Mouse (Mus musculus) CH12.LX (cell line): ENCODE data around the gene Znrf4. TPM values are rescaled to one million over a fixed set of nuclear protein-coding genes. Genes with fewer than 3 reads are reported as not detected.

Experiments used
- DNase-seq: peaks from one replicate; pipeline ENCODE4 v3.0.0-alpha.2; 2013; ENCODE audit errors: extremely low read depth
- H3K27ac ChIP-seq: 2 replicates; pipeline ENCODE4 v1.5.1; 2012; ENCODE audit warnings: low read depth, mild to moderate bottlenecking, control low read depth, moderate library complexity; ENCODE audit not compliant: insufficient read depth
- H3K27me3 ChIP-seq: replicated peaks from 2 replicates; pipeline ENCODE3; 2012; ENCODE audit warnings: inconsistent platforms
- H3K36me3 ChIP-seq, 2 experiments: replicated peaks in 1 of 2; 2 replicates each; pipeline versions ENCODE3 to v1.6.1; 2012; ENCODE audit warnings: inconsistent platforms in 1 of 2, low read length in 1 of 2, mild to moderate bottlenecking in 1 of 2, mixed read lengths in 1 of 2, moderate library complexity in 1 of 2; ENCODE audit not compliant: control insufficient read depth in 1 of 2, insufficient read depth in 1 of 2
- H3K4me1 ChIP-seq, 2 experiments: 2 replicates each; pipeline ENCODE4 v1.6.1; 2012; ENCODE audit warnings: inconsistent platforms in 1 of 2, moderate library complexity in 1 of 2; ENCODE audit not compliant: insufficient read depth in 2 of 2, control insufficient read depth in 1 of 2
- H3K4me2 ChIP-seq: 2 replicates; pipeline ENCODE4 v1.6.1; 2012; ENCODE audit warnings: low read depth, mild to moderate bottlenecking, control low read depth; ENCODE audit not compliant: poor library complexity, insufficient read depth, severe bottlenecking
- H3K4me3 ChIP-seq, 3 experiments: fragments of 150-350 bp in 1 of 3; sonication (generic) in 1 of 3; replicated peaks in 1 of 3; 2 replicates each; pipeline versions ENCODE3 to v1.5.1; 2011 to 2012; ENCODE audit warnings: low read depth in 2 of 3, low read length in 2 of 3, mild to moderate bottlenecking in 2 of 3, moderate library complexity in 2 of 3, control low read depth in 1 of 3, improper control_type of control experiment in 1 of 3, inconsistent platforms in 1 of 3, mixed read lengths in 1 of 3; ENCODE audit not compliant: poor library complexity in 1 of 3
- H3K79me2 ChIP-seq: replicated peaks from 2 replicates; pipeline ENCODE4 v1.6.1; 2012; ENCODE audit warnings: mild to moderate bottlenecking, moderate library complexity; ENCODE audit not compliant: control insufficient read depth, poor library complexity, insufficient read depth, severe bottlenecking; ENCODE audit errors: extremely low read depth
- H3K9ac ChIP-seq: 2 replicates; pipeline ENCODE4 v1.6.1; 2012; ENCODE audit warnings: low read depth, mild to moderate bottlenecking, control low read depth, moderate library complexity; ENCODE audit not compliant: insufficient read depth
- H3K9me3 ChIP-seq: replicated peaks from 2 replicates; pipeline ENCODE3; 2012; ENCODE audit warnings: low read length, inconsistent platforms, mixed read lengths
- CHD1 ChIP-seq: IDR thresholded peaks from 2 replicates; pipeline ENCODE4 v1.6.1; 2012; ENCODE audit warnings: low read depth, low read length, improper control_type of control experiment, inconsistent platforms
- CHD2 ChIP-seq: IDR thresholded peaks from 2 replicates; pipeline ENCODE4 v1.6.1; 2011; ENCODE audit warnings: low read length, improper control_type of control experiment
- E2F4 ChIP-seq: IDR thresholded peaks from 2 replicates; pipeline ENCODE4 v1.6.1; 2011; ENCODE audit warnings: low read depth, low read length, improper control_type of control experiment; ENCODE audit not compliant: insufficient replicate concordance
- GABPA ChIP-seq: IDR thresholded peaks from 2 replicates; pipeline ENCODE4 v1.6.1; 2012; ENCODE audit warnings: low read depth, low read length, improper control_type of control experiment, inconsistent platforms; ENCODE audit not compliant: insufficient replicate concordance
- HCFC1 ChIP-seq: IDR thresholded peaks from 2 replicates; pipeline ENCODE4 v1.6.1; 2012; ENCODE audit warnings: low read depth, mild to moderate bottlenecking, inconsistent platforms, low read length, improper control_type of control experiment
- JUND ChIP-seq: conservative IDR thresholded peaks from 2 replicates; pipeline ENCODE4 v1.6.1; 2011; ENCODE audit warnings: low read depth, low read length, improper control_type of control experiment
- KAT2A ChIP-seq: IDR thresholded peaks from 2 replicates; pipeline ENCODE4 v1.6.1; 2012; ENCODE audit warnings: low read length, improper control_type of control experiment, inconsistent platforms; ENCODE audit not compliant: insufficient replicate concordance
- MXI1 ChIP-seq: IDR thresholded peaks from 2 replicates; pipeline ENCODE4 v1.6.1; 2011; ENCODE audit warnings: mild to moderate bottlenecking, low read depth, low read length, improper control_type of control experiment
- NRF1 ChIP-seq: IDR thresholded peaks from 2 replicates; pipeline ENCODE4 v1.6.1; 2014; ENCODE audit warnings: low read depth, mild to moderate bottlenecking, inconsistent platforms, low read length, improper control_type of control experiment, moderate library complexity
- POLR2A ChIP-seq: IDR thresholded peaks from 2 replicates; pipeline ENCODE4 v1.6.1; 2011; ENCODE audit warnings: low read depth, mild to moderate bottlenecking, improper control_type of control experiment, low read length
- POLR2AphosphoS2 ChIP-seq: IDR thresholded peaks from 2 replicates; pipeline ENCODE4 v1.6.1; 2011; ENCODE audit warnings: low read depth, low read length, improper control_type of control experiment
- RAD21 ChIP-seq: IDR thresholded peaks from 2 replicates; pipeline ENCODE4 v1.6.1; 2011; ENCODE audit warnings: low read depth, mild to moderate bottlenecking, low read length, improper control_type of control experiment, moderate library complexity
- RCOR1 ChIP-seq: conservative IDR thresholded peaks from 2 replicates; pipeline ENCODE4 v1.6.1; 2012; ENCODE audit warnings: low read depth, mild to moderate bottlenecking, inconsistent platforms, low read length, improper control_type of control experiment
- SIN3A ChIP-seq: IDR thresholded peaks from 2 replicates; pipeline ENCODE4 v1.6.1; 2012; ENCODE audit warnings: low read length, improper control_type of control experiment, inconsistent platforms
- TBP ChIP-seq: conservative IDR thresholded peaks from 2 replicates; pipeline ENCODE4 v1.6.1; 2011; ENCODE audit warnings: low read depth, low read length, improper control_type of control experiment
- ZMIZ1 ChIP-seq: IDR thresholded peaks from 2 replicates; pipeline ENCODE4 v1.6.1; 2012; ENCODE audit warnings: low read depth, mild to moderate bottlenecking, inconsistent platforms, low read length, improper control_type of control experiment
- dilution Hi-C: fragments of 300-500 bp; cut with MboI; formaldehyde crosslinking; loops from 2 replicates; pipeline ENCODE4 v1.14.3; 2020; ENCODE audit warnings: low sequenced_read_pairs; ENCODE audit not compliant: extremely low pct_unique_long_range_greater_than_20kb, extremely low pct_ligation_motif_present
- in situ Hi-C: fragments of 300-500 bp; cut with MboI; formaldehyde crosslinking; loops from 3 replicates; pipeline ENCODE4 v1.14.3; 2019; ENCODE audit warnings: low sequenced_read_pairs, low pct_ligation_motif_present, low pct_unique_long_range_greater_than_20kb, mixed read lengths
- polyA plus RNA-seq: library from polyadenylated mRNA; unstranded; fragments of >175 nt; gene quantifications from 2 replicates; pipeline ENCODE4 v1.2.1, GENCODE M21; 2012; ENCODE audit warnings: low read depth; ENCODE audit not compliant: insufficient read length
- total RNA-seq, 2 experiments: library from RNA; depleted of rRNA; stranded (reverse); fragments of 300-350 nt in 1 of 2; fragments of >200 nt in 1 of 2; gene quantifications; 2 replicates each; pipeline ENCODE4 v1.2.3; 2012 to 2014

The Znrf4 gene
- total and polyA plus RNA-seq, 3 experiments = not detected

DNA sequence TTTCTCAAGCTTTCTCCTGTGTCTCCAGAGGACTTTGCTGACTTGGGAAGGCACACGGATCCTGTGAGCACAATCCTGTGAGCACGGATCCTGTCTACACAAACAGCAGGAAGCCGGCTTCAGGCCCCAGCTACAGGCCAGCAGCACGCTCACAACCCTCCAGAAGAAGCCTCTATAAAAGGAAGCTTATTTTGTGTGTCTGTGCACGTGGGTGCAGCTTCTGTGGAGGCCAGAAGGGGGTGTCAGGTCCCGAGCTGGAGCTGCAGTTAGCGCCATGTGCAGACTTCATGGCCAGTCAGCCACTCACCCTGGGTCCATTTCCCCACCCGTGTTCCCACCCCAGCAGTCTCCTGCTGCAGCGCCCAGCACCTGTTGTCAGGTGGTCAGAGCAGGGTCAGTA lies 43.9 kb downstream of the Znrf4 start:
- in situ Hi-C loops = no loop called here

DNA sequence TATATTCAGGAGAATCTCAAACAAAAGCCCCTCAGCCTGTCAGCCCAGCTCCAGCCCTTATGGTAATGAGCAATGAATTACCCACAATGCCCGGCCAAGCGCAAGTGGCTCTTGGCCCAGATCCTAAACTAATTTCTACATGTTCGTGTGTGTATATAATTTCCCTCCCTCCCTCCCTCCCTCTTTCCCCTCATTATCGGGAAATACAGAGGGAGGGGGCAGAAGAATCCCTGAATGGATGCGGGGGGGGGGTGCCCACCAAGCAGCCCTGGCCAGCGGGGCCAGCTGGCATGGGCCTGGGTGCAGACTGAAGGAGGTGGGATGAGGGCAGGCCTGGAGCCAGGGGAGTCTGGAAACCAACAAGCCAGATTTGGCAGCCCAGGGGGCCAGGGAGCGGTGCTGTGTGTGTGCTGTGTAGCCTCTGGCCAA lies 44.8 kb downstream of the Znrf4 start:
- H3K27me3 ChIP-seq = peaks cover 6% of the 10 kb centered on the region
- no peaks in the 10 kb centered on the region; the same call in 1 of the 2 replicates for H3K79me2 ChIP-seq
- peaks cover 0 to 4% of the 10 kb centered on the region in 2 experiments; a peak in 2 of 4 replicates for H3K4me1 ChIP-seq
- in situ Hi-C loops (no loop called here), dilution Hi-C loops (no loop called here)
- peaks cover 0 to 34% of the 10 kb centered on the region in 2 experiments for H3K36me3 ChIP-seq
- H3K27ac ChIP-seq = no peak overlapping the region
- H3K4me3 ChIP-seq = no peak overlapping the region
- H3K9me3 ChIP-seq = peaks cover 10% of the 10 kb centered on the region
- DNase-seq = no peak
- H3K9ac ChIP-seq = no peak overlapping the region
- TF ChIP-seq CHD2 (no peak), NRF1 (no peak), ZMIZ1 (no peak), SIN3A (no peak), RAD21 (no peak), POLR2A (no peak)
- H3K4me2 ChIP-seq = no peak overlapping the region

More for the DNA sequence above, 43.9 kb downstream of the Znrf4 start:
- Histone ChIP-seq H3K4me3 (no peak overlapping the region), H3K27me3 (peaks cover 6% of the 10 kb centered on the region), H3K79me2 (no peaks in the 10 kb centered on the region; the same call in 1 of the 2 replicates), H3K9me3 (peaks cover 12% of the 10 kb centered on the region), H3K9ac (no peak overlapping the region), H3K27ac (no peak overlapping the region), H3K36me3 (peaks cover 0 to 37% of the 10 kb centered on the region in 2 experiments), H3K4me2 (no peak overlapping the region), H3K4me1 (no peaks in the 10 kb centered on the region; a peak in 1 of 4 replicates)
- TF ChIP-seq JUND (no peak), RAD21 (no peak), E2F4 (no peak), POLR2AphosphoS2 (no peak), CHD1 (no peak), MXI1 (no peak), TBP (no peak), HCFC1 (no peak), RCOR1 (no peak), KAT2A (no peak), NRF1 (no peak), CHD2 (no peak)
- no peak for DNase-seq
- dilution Hi-C loops = no loop called here

- Histone ChIP-seq H3K9ac (no peak overlapping the region), H3K4me1 (peaks cover 0 to 4% of the 10 kb centered on the region in 2 experiments; a peak in 2 of 4 replicates), H3K4me3 (no peak overlapping the region), H3K79me2 (no peaks in the 10 kb centered on the region; the same call in 1 of the 2 replicates), H3K9me3 (peaks cover 10% of the 10 kb centered on the region), H3K36me3 (peaks cover 0 to 34% of the 10 kb centered on the region in 2 experiments), H3K27ac (no peak overlapping the region), H3K27me3 (peaks cover 6% of the 10 kb centered on the region), H3K4me2 (no peak overlapping the region)
- TF ChIP-seq HCFC1 (no peak), GABPA (no peak), POLR2AphosphoS2 (no peak)
- dilution Hi-C loops (no loop called here), in situ Hi-C loops (no loop called here)
- DNase-seq = no peak
Measured at GRCm38 (mm10) chr17:56466747-56467146, 45.5 kb downstream of the Znrf4 start.
